Mouse (Mus musculus) cerebellum, adult 2 months (tissue): ENCODE measurements around the gene Tefm. TPM values are rescaled to one million over a fixed set of nuclear protein-coding genes. Genes with fewer than 3 reads are reported as not detected.
A peak's percentile ranks its signal among the peaks of the same experiment; 100 is the strongest.
"Not testable (repeated sequence)": the region's sequence is repeated elsewhere in the genome, so short reads cannot be mapped to it uniquely, and the experiment has no call there.

Source experiments
- DNase-seq, 2 experiments: peaks; one replicate each; pipeline ENCODE4 v3.0.0; 2021
- H3K27ac ChIP-seq: fragments of 200-500 bp; 2 replicates; pipeline ENCODE4 v1.5.1; 2012; ENCODE audit warnings: low read length, control low read depth, inconsistent platforms; ENCODE audit not compliant: insufficient read depth
- H3K27me3 ChIP-seq: fragments of 200-500 bp; 2 replicates; pipeline ENCODE4 v1.6.1; 2012; ENCODE audit warnings: inconsistent platforms, mild to moderate bottlenecking, low read length, moderate library complexity; ENCODE audit not compliant: control insufficient read depth, insufficient read depth
- H3K4me1 ChIP-seq: fragments of 200-500 bp; 2 replicates; pipeline ENCODE4 v1.6.1; 2011; ENCODE audit warnings: low read length; ENCODE audit not compliant: control insufficient read depth, insufficient read depth
- H3K4me3 ChIP-seq: fragments of 200-500 bp; replicated peaks from 2 replicates; pipeline ENCODE3; 2011; ENCODE audit warnings: mild to moderate bottlenecking, low read depth, low read length, control low read depth; ENCODE audit not compliant: insufficient read depth
- CTCF ChIP-seq: fragments of 200-500 bp; IDR thresholded peaks from 2 replicates; pipeline ENCODE4 v1.5.1; 2011; ENCODE audit warnings: low read depth, mild to moderate bottlenecking, control low read depth, low read length, moderate library complexity, borderline replicate concordance; ENCODE audit not compliant: insufficient read depth
- POLR2A ChIP-seq: fragments of 200-500 bp; IDR thresholded peaks from 2 replicates; pipeline ENCODE4 v1.6.1; 2011; ENCODE audit warnings: low read length, control low read depth, borderline replicate concordance; ENCODE audit not compliant: insufficient read depth
- WGBS: fragments of 180-500 bp; shearing (Covaris S2); methylation state at CpG from one replicate; pipeline ENCODE4 v1.1.7; 2018; 5-methylcytosine and 5-hydroxymethylcytosine counted together
- polyA plus RNA-seq: library from polyadenylated mRNA; depleted of rRNA; stranded (reverse); fragments of >200 nt; gene quantifications from 2 replicates; pipeline ENCODE4 v1.2.3, GENCODE M21; 2012

Tefm gene
- polyA plus RNA-seq, 1 experiment: 8.1 TPM

DNA sequence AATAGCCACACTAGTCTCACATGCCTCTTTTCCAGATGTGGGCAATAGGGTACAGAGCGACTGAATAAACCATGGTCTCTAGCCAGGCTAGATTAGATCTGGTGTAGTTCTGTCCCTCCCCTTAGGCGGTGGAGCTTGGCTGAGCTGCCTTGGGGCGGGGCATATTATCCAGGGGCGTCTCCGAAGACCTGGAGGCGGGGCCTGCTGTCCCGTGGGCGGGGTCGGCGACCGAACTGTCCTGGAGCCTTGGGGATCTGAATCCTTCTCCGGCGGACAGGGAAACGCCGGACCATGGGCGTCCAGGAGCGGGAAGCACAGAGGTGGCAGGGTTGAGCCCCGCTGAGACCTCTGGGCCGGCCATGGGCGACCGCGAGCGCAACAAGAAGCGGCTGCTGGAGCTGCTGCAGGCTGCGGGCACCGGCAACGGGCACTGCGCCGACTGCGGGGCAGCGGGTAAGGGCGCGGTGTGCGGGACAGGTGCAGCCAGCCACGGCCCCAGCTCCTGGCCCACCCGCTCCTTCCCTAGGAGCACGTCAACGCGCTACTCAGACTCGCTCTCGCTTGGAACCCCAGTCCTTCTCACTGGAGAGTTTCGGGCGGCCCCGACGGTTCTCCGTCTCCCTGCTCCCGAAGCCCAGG, 12.0 kb upstream of the Tefm start, which contains the start of gene Adap2:
Gene Adap2 (plus strand): TSS at position 249 of the 639 bp plus-strand sequence.
- WGBS: 2% methylated on average over 47 of the region's 47 CpGs
- Histone ChIP-seq H3K27ac (no peak within 1 kb of the TSS; the same call in 1 of the 2 replicates), H3K4me1 (peaks cover 3% of the 10 kb centered on the region; the same call in 1 of the 2 replicates), H3K27me3 (peaks cover 7% of the 10 kb centered on the region; the same call in 1 of the 2 replicates), H3K4me3 (peak within 1 kb of the TSS; percentile 23)
- peak; percentile 41 to 51 for DNase-seq
- TF ChIP-seq POLR2A: no peak
- no peak for TF ChIP-seq CTCF

GRCm38 (mm10) chr11:80152376-80152775, 10.4 kb upstream of the Tefm start:
- 72% methylated on average over 8 of the region's 8 CpGs for WGBS
- peaks cover 7% of the 10 kb centered on the region; the same call in 1 of the 2 replicates for H3K27me3 ChIP-seq
- no peak overlapping the region for H3K4me3 ChIP-seq
- H3K4me1 ChIP-seq: peaks cover 3% of the 10 kb centered on the region; the same call in 1 of the 2 replicates
- no peak overlapping the region for H3K27ac ChIP-seq
- TF ChIP-seq CTCF: no peak
- TF ChIP-seq POLR2A: no peak
- no peak for DNase-seq

- Histone ChIP-seq H3K27ac (no peak overlapping the region), H3K4me1 (peaks cover 3% of the 10 kb centered on the region; the same call in 1 of the 2 replicates), H3K27me3 (peaks cover 7% of the 10 kb centered on the region; the same call in 1 of the 2 replicates), H3K4me3 (no peak overlapping the region)
- no peak for TF ChIP-seq CTCF
- TF ChIP-seq POLR2A: no peak
- WGBS: 39% methylated on average over 2 of the region's 2 CpGs
- DNase-seq: no peak
Measured at GRCm38 (mm10) chr11:80151541-80151940, 9.6 kb upstream of the Tefm start.

- H3K27ac ChIP-seq: no peak overlapping the region
Measured at GRCm38 (mm10) chr11:80150566-80150965, 8.6 kb upstream of the Tefm start.

DNA sequence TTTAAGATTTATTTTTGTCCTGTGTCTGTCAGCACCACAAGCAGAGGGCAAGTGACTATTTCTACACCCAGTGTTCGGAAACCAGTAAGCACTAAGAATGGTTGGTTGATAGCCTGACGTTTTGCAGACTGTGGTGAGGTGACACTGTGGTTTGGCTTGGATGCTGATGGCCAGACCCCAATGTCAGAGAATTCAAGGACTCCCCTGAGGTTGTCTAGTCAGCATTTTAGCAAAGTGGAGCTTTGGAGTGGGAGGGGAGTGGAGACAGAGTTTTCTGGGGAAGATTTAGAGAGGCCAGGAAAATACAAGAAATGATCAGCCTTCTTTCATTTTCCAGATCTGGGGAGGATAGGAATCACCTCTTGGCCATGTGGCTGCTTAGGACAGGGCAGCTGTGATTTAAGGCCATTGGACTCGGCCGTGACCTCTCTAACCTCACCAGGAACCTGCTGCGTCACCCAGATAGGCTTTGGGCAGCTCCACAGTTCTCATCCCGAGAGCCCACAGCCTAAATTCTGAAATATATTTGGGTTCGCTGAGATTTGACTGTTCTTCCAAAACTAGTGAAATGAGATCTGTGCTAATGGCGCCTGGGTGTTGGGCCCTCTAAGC, 7.5 kb upstream of the Tefm start:
- WGBS: 84% methylated on average over 8 of the region's 8 CpGs

More at GRCm38 (mm10) chr11:80150566-80150965, 8.6 kb upstream of the Tefm start:
- Histone ChIP-seq H3K4me3 (no peak overlapping the region), H3K4me1 (peaks cover 3% of the 10 kb centered on the region; the same call in 1 of the 2 replicates), H3K27me3 (peaks cover 7% of the 10 kb centered on the region; the same call in 1 of the 2 replicates)
- DNase-seq: no peak
- 72% methylated on average over 5 of the region's 5 CpGs for WGBS
- no peak for TF ChIP-seq CTCF
- TF ChIP-seq POLR2A: no peak

DNA sequence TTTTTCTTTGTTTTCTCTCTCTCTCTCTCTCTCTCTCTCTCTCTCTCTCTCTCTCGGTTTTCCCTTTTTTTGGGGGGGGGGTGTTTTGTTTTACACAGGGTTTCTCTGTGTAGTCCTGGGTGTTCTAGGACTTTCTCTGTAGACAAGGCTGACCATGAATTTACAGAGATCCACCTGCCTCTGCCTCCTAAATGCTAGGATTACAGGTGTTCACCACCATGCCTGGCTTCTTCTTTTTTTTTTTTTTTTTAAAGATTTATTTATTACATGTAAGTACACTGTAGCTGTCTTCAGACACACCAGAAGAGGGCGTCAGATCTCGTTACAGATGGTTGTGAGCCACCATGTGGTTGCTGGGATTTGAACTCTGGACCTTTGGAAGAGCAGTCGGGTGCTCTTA, 7.0 kb upstream of the Tefm start:
- H3K4me1 ChIP-seq, DNase-seq, H3K27me3 ChIP-seq, H3K27ac ChIP-seq, H3K4me3 ChIP-seq: not testable (repeated sequence)
- 61% methylated on average over 4 of the region's 4 CpGs for WGBS

More for the DNA sequence above, 7.5 kb upstream of the Tefm start:
- Histone ChIP-seq H3K27ac (no peak overlapping the region), H3K4me1 (peaks cover 3% of the 10 kb centered on the region; the same call in 1 of the 2 replicates), H3K27me3 (peaks cover 7% of the 10 kb centered on the region; the same call in 1 of the 2 replicates), H3K4me3 (no peak overlapping the region)
- no peak for DNase-seq
- TF ChIP-seq POLR2A (no peak), CTCF (no peak)

DNA sequence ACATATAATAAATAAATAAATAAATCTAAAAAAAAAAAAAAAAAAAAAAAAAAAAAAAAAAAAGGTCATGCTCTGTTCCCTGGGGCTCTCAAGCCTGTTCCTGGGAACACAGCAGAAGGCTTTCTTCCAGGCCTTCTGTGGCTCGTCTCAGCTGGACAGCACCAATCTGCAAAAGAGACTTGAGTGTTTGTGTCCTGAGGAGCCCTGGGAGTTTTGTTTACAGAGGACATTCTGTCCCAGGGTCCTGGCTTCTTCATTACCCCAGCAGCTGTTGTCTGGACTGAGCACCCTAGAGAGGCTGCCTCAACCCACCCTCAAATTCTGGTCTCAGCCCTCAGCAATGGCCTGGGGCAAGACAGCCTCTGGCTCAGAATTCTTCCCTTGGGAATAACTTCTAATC, 6.3 kb upstream of the Tefm start:
- H3K27me3 ChIP-seq: no peaks in the 10 kb centered on the region
- DNase-seq: peak in 1 of 2 experiments; percentile 24
- 14% methylated on average over 1 of the region's 1 CpGs for WGBS
- H3K4me1 ChIP-seq: no peaks in the 10 kb centered on the region; the same call in 1 of the 2 replicates
- TF ChIP-seq CTCF: no peak
- no peak for TF ChIP-seq POLR2A
- H3K27ac ChIP-seq: no peak overlapping the region
- H3K4me3 ChIP-seq: no peak overlapping the region

DNA sequence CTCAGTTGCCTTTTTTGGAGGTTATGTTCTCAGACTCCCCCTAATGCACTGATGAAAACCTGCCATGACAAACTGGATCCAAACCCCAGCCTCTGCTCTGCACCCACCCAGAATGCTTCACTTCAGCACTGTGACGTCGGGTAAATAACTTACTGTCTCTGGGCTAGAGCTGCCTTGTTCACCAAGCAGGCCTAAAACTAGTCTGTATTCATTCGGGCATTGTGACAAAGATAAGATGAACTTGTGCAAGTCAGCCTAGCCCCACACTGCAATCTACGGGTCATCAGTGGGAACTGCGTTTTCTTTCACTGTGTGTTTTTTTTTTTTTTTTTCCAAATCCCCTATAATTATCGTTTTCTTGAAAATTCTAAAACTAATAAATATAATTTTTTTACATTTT, 5.8 kb upstream of the Tefm start:
- DNase-seq: no peak
- WGBS: 70% methylated on average over 6 of the region's 6 CpGs
- no peak for TF ChIP-seq CTCF
- no peak for TF ChIP-seq POLR2A
- Histone ChIP-seq H3K4me3 (no peak overlapping the region), H3K27ac (no peak overlapping the region), H3K4me1 (no peaks in the 10 kb centered on the region; the same call in 1 of the 2 replicates), H3K27me3 (no peaks in the 10 kb centered on the region)
